Comparison of ENCODE assay signal across 8 mouse cellular contexts in genomic region chr7:144585648-144586047, GRCm38 (mm10). TPM values are rescaled to one million over a fixed set of nuclear protein-coding genes. Genes with fewer than 3 reads are reported as not detected.
A peak's percentile ranks its signal among the peaks of the same experiment; 100 is the strongest.
DNase-seq lines count a peak whose midpoint lies in the region; ATAC-seq and TF ChIP-seq lines count a peak whose summit lies in the region.

No protein-coding gene starts in this region.

- no peaks in the 10 kb centered on the region for H3K36me3 ChIP-seq in intestine, postnatal 0 days (ENCODE audit: control insufficient read depth, insufficient read depth)
- H3K36me3 ChIP-seq in intestine, embryonic 16.5 days (ENCODE audit: control insufficient read depth, insufficient read depth, low read length), result no peaks in the 10 kb centered on the region
- H3K36me3 ChIP-seq in embryonic facial prominence, embryonic 10.5 days (replicated peaks), result peaks cover 2% of the 10 kb centered on the region
- no peaks in the 10 kb centered on the region for H3K36me3 ChIP-seq in lung, postnatal 0 days (ENCODE audit: insufficient read depth, low read length)

- no peak overlapping the region for H3K4me2 ChIP-seq in intestine, postnatal 0 days (replicated peaks; ENCODE audit: low read depth)
- no peak overlapping the region for H3K4me2 ChIP-seq in intestine, embryonic 16.5 days (ENCODE audit: low read depth, low read length)
- H3K4me2 ChIP-seq in lung, postnatal 0 days (replicated peaks; ENCODE audit: low read depth, low read length), result no peak overlapping the region

- peak; percentile 68 for DNase-seq in adrenal gland, adult 2 months
- peak; percentile 86 for DNase-seq in embryonic facial prominence, embryonic 10.5 days (ENCODE audit: low spot score)
- DNase-seq in kidney, postnatal 10 days, result peak; percentile 88
- peak; percentile 75 for DNase-seq in lung, postnatal 0 days (ENCODE audit: low spot score)
- peak; percentile 21 for DNase-seq in skeletal muscle tissue, adult 2 months (ENCODE audit: low read depth, low spot score)

- no peaks in the 10 kb centered on the region for H3K27me3 ChIP-seq in intestine, postnatal 0 days (replicated peaks; ENCODE audit: control insufficient read depth, insufficient read depth, low read length)
- no peaks in the 10 kb centered on the region for H3K27me3 ChIP-seq in intestine, embryonic 16.5 days (replicated peaks; ENCODE audit: control insufficient read depth, insufficient read depth, low read length)
- H3K27me3 ChIP-seq in embryonic facial prominence, embryonic 10.5 days (replicated peaks; ENCODE audit: low read depth, poor library complexity, severe bottlenecking), result peaks cover 22% of the 10 kb centered on the region
- H3K27me3 ChIP-seq in lung, postnatal 0 days (replicated peaks; ENCODE audit: insufficient read depth, low read length), result no peaks in the 10 kb centered on the region

- no peak for TF ChIP-seq EP300 in lung, postnatal 0 days (IDR thresholded peaks at IDR 0.05)

- H3K9ac ChIP-seq in intestine, postnatal 0 days (ENCODE audit: low read depth, low read length), result no peak overlapping the region
- no peak overlapping the region for H3K9ac ChIP-seq in intestine, embryonic 16.5 days (ENCODE audit: low read depth, low read length)
- H3K9ac ChIP-seq in lung, postnatal 0 days (replicated peaks; ENCODE audit: low read depth), result no peak overlapping the region

- no peak overlapping the region for H3K4me3 ChIP-seq in intestine, postnatal 0 days (ENCODE audit: low read depth, low read length)
- H3K4me3 ChIP-seq in intestine, embryonic 16.5 days (ENCODE audit: low read length), result no peak overlapping the region
- no peak overlapping the region for H3K4me3 ChIP-seq in embryonic facial prominence, embryonic 10.5 days
- no peak overlapping the region for H3K4me3 ChIP-seq in lung, postnatal 0 days (ENCODE audit: low read depth, low read length)

- H3K9me3 ChIP-seq in intestine, postnatal 0 days (ENCODE audit: control insufficient read depth), result no peaks in the 10 kb centered on the region
- no peaks in the 10 kb centered on the region for H3K9me3 ChIP-seq in intestine, embryonic 16.5 days (ENCODE audit: control insufficient read depth, low read length)
- H3K9me3 ChIP-seq in embryonic facial prominence, embryonic 10.5 days, result no peaks in the 10 kb centered on the region
- no peaks in the 10 kb centered on the region for H3K9me3 ChIP-seq in lung, postnatal 0 days (ENCODE audit: low read length)

- WGBS in intestine, postnatal 0 days, result 18% methylated on average over 6 of the region's 6 CpGs
- WGBS in intestine, embryonic 16.5 days, result 19% methylated on average over 6 of the region's 6 CpGs
- 16% methylated on average over 6 of the region's 6 CpGs for WGBS in embryonic facial prominence, embryonic 10.5 days
- 3% methylated on average over 6 of the region's 6 CpGs for WGBS in lung, postnatal 0 days

- ATAC-seq in intestine, postnatal 0 days, result no peak
- ATAC-seq in intestine, embryonic 16.5 days, result no peak
- ATAC-seq in lung, postnatal 0 days, result no peak
- ATAC-seq in activated CD4-positive, CD25-positive, alpha-beta regulatory T cell, adult 4 months, result no peak

- TF ChIP-seq CTCF in intestine, postnatal 0 days (IDR thresholded peaks at IDR 0.05; ENCODE audit: low read depth), result peak; percentile 97
- peak; percentile 98 for TF ChIP-seq CTCF in lung, postnatal 0 days (IDR thresholded peaks at IDR 0.05)

- H3K4me1 ChIP-seq in intestine, postnatal 0 days (replicated peaks; ENCODE audit: control insufficient read depth, insufficient read depth, low read length), result 0 out of 2 replicates have a peak, but pooled peaks cover 3% of the 10 kb centered on the region
- peaks cover 14% of the 10 kb centered on the region for H3K4me1 ChIP-seq in intestine, embryonic 16.5 days (ENCODE audit: control insufficient read depth, insufficient read depth, low read length)
- peaks cover 26% of the 10 kb centered on the region for H3K4me1 ChIP-seq in embryonic facial prominence, embryonic 10.5 days
- H3K4me1 ChIP-seq in lung, postnatal 0 days (ENCODE audit: insufficient read depth, low read depth, low read length), result peaks cover 6% of the 10 kb centered on the region; the same call in 1 of the 2 replicates

- H3K27ac ChIP-seq in intestine, postnatal 0 days (ENCODE audit: low read depth, low read length), result no peak overlapping the region
- H3K27ac ChIP-seq in intestine, embryonic 16.5 days (ENCODE audit: low read length), result no peak overlapping the region
- H3K27ac ChIP-seq in embryonic facial prominence, embryonic 10.5 days (replicated peaks), result no peak overlapping the region
- H3K27ac ChIP-seq in lung, postnatal 0 days (ENCODE audit: low read length), result no peak overlapping the region

RNA-seq across cellular contexts. Expression of gene Fadd, which starts 3.4 kb away (rescaled TPM):
- polyA plus RNA-seq in intestine, postnatal 0 days (2015; fragmentation: Nextera tagmentation; extraction: Ambion mirVana), result 12.5 and 13.4 TPM in 2 replicates
- polyA plus RNA-seq in intestine, embryonic 16.5 days (2015; fragmentation: Nextera tagmentation; extraction: Ambion mirVana), result 13.8 and 13.9 TPM in 2 replicates
- total RNA-seq in adrenal gland, adult 2 months (2021), result 10 to 100 TPM in 1 of 2 experiments, 1 to 10 TPM in 1; 8.8 to 14.8 TPM
- polyA plus RNA-seq in adrenal gland, adult 2 months (2012; rRNA removed), result 13.4 and 13.9 TPM in 2 replicates
- polyA plus RNA-seq in embryonic facial prominence, embryonic 10.5 days (2016; fragmentation: Nextera tagmentation; extraction: Ambion mirVana), result 10.7 and 12.0 TPM in 2 replicates
- 7.4 and 8.1 TPM in 2 replicates for polyA plus RNA-seq in lung, postnatal 0 days (2015; fragmentation: Nextera tagmentation; extraction: Ambion mirVana)
- polyA plus RNA-seq in activated CD4-positive, CD25-positive, alpha-beta regulatory T cell, adult 4 months (2017; shearing (Covaris generic)), result 1 to 10 TPM; 6.2 to 6.6 TPM

RNA-seq across cellular contexts. Expression of gene Ppfia1, which starts 32.1 kb away (rescaled TPM):
- 15.2 and 17.2 TPM in 2 replicates for polyA plus RNA-seq in intestine, postnatal 0 days (2015; fragmentation: Nextera tagmentation; extraction: Ambion mirVana)
- polyA plus RNA-seq in intestine, embryonic 16.5 days (2015; fragmentation: Nextera tagmentation; extraction: Ambion mirVana), result 13.8 TPM in 2 replicates
- total RNA-seq in adrenal gland, adult 2 months (2021), result 10 to 100 TPM; 39.1 to 59.2 TPM
- polyA plus RNA-seq in adrenal gland, adult 2 months (2012; rRNA removed), result 29.1 and 37.1 TPM in 2 replicates
- 44.3 and 44.6 TPM in 2 replicates for polyA plus RNA-seq in embryonic facial prominence, embryonic 10.5 days (2016; fragmentation: Nextera tagmentation; extraction: Ambion mirVana)
- polyA plus RNA-seq in lung, postnatal 0 days (2015; fragmentation: Nextera tagmentation; extraction: Ambion mirVana), result 19.7 and 22.0 TPM in 2 replicates
- 10 to 100 TPM; 24.3 to 24.7 TPM for polyA plus RNA-seq in activated CD4-positive, CD25-positive, alpha-beta regulatory T cell, adult 4 months (2017; shearing (Covaris generic))

Comparison
In these comparisons a context has a peak if more than half of its experiments do, and no peak if none do; other contexts are left out.
1. DNase-seq: peak in every context shown above with its lines; median percentile 88 in kidney, postnatal 10 days; 86 in embryonic facial prominence, embryonic 10.5 days; 75 in lung, postnatal 0 days; 68 in adrenal gland, adult 2 months; 21 in skeletal muscle tissue, adult 2 months.